Mouse (Mus musculus): ENCODE results near the gene Spop. TPM values are rescaled to one million over a fixed set of nuclear protein-coding genes. Genes with fewer than 3 reads are reported as not detected.

Spop gene
- polyA plus RNA-seq, 1 experiment from 2014 or later: 169 TPM

DNA sequence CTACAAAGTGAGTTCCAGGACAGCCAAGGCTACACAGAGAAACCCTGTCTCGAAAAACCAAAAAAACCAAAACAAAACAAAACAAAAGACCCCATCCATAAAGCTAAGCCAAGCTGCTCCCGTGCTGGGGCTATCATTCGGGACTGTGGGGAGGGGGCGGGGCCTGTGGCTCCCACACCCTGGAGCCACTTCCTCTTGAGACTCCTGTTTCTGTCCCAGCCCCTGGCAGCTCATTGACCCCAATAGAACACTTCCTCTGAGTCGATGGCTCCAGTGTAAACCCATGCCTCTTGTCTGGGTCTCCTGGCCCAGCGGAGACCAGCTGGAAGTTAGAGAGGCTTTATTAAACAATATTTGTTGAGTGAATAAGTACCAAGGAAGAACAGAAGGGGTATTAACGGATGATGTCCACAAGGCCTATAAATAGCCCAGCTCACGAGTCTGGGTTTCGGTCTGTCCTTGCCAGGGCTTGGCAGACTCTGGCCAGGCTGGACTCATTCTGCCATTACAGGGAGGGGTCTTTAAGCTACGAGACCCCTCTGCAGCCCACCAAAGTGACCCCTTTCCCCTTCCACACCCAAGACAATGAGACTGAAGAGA is 89.8 kb downstream of the Spop start:
- Histone ChIP-seq H3K4me1 (peaks cover 16% of the 10 kb centered on the region; the same call in 1 of the 2 replicates), H3K27me3 (peaks cover 3% of the 10 kb centered on the region; the same call in 1 of the 2 replicates), H3K4me3 (no peak overlapping the region), H3K27ac (no peak overlapping the region), H3K9ac (no peak overlapping the region), H3K4me2 (replicated peaks) (no peak overlapping the region), H3K9me3 (no peaks in the 10 kb centered on the region), H3K36me3 (no peaks in the 10 kb centered on the region)
- 62% methylated on average over 10 of the region's 10 CpGs for WGBS
- ATAC-seq (ENCODE audit: insufficient number of reproducible peaks, insufficient read depth, low FRiP score, low TSS enrichment): no peak; the same call in 1 of the 2 replicates

DNA sequence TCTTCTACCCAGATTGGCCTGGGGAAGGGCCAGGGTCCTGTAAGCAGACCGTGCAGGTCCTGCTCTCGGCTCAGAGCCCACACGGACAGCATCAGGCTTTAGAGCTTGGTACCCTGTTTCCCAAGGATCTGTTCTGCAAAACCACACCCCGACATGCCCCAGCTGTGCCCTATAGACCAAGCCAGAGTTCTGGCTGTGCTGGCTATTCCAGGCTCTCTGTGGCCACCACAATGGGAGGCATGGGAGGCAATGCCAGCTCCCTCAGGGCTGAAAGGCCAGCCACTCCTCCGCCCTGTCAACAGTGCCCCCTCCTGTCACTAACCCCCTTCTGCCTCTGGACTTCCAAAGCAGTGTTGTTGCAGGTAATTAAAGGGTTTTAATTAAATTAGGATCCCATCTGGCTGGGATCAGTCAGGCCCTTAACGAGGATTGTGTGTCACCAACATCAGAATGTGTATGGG is 90.4 kb downstream of the Spop start:
- Histone ChIP-seq H3K4me3 (no peak overlapping the region), H3K9ac (no peak overlapping the region), H3K4me1 (peaks cover 17% of the 10 kb centered on the region; the same call in 1 of the 2 replicates), H3K36me3 (no peaks in the 10 kb centered on the region), H3K9me3 (no peaks in the 10 kb centered on the region), H3K27me3 (peaks cover 3% of the 10 kb centered on the region; the same call in 1 of the 2 replicates), H3K27ac (no peak overlapping the region), H3K4me2 (replicated peaks) (no peak overlapping the region)
- WGBS: 45% methylated on average over 6 of the region's 6 CpGs
- no peak for ATAC-seq (ENCODE audit: insufficient number of reproducible peaks, insufficient read depth, low FRiP score, low TSS enrichment)

DNA sequence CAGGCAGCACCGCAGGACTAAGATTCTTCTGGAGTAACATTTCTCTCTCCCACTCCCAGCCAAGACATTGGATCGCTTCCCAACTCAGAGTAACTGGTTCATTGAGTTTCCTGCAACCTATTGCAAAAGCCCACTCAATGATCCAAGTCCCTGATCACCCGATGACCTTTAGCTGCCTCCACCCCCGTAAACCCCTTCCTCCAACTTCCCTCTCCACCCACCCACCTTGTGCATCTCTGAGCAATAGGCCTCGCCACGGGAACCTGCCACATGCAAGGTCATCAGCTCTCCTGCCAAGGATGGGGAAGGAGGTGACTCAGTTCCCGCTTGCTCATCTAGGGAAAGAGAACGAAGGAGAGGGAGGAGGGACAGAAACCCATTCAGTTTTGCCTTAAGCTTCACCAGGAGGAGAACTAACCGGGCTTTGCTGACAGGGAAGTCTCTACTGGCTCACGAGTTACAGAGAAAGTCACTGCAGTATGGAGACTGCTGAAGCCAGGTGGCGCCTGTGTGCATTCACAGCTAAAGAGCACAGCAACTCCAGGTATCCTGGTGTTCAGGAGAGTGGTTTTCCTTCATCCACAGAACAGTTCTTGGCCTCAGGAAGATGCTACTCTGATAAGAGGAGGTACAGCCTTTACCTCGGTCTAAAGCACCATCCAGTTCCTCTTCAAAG is 93.3 kb downstream of the Spop start:
- WGBS: 49% methylated on average over 12 of the region's 12 CpGs
- Histone ChIP-seq H3K9me3 (no peaks in the 10 kb centered on the region), H3K4me1 (peaks cover 17% of the 10 kb centered on the region; the same call in 1 of the 2 replicates), H3K36me3 (no peaks in the 10 kb centered on the region), H3K4me3 (no peak overlapping the region), H3K9ac (no peak overlapping the region), H3K27ac (no peak overlapping the region), H3K4me2 (replicated peaks) (no peak overlapping the region), H3K27me3 (peaks cover 6% of the 10 kb centered on the region; the same call in 1 of the 2 replicates)
- ATAC-seq (ENCODE audit: insufficient number of reproducible peaks, insufficient read depth, low FRiP score, low TSS enrichment): no peak

DNA sequence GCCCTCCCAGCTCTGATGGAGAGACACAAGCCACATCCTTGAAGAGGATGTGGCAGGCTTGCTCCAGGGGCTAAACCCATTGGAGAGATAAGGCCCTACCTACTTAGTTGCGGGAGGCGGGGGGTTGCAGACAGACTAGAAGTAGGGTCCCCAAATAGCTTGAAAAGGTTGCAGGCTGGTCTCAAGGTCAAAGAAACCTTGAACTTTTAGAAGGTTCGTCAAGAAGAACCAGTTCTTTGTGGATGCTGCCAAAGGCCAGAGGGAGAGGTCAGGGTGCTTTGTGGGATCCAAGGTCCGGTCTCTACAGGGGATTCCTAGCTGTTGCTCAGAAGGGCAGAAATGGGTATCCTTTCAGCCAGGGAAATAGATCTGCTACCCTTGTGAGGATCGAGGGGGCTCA is 93.9 kb downstream of the Spop start:
- Histone ChIP-seq H3K36me3 (no peaks in the 10 kb centered on the region), H3K9ac (no peak overlapping the region), H3K4me1 (peaks cover 17% of the 10 kb centered on the region; the same call in 1 of the 2 replicates), H3K4me3 (no peak overlapping the region), H3K9me3 (no peaks in the 10 kb centered on the region), H3K27ac (no peak overlapping the region), H3K27me3 (peaks cover 12% of the 10 kb centered on the region), H3K4me2 (replicated peaks) (no peak overlapping the region)
- 73% methylated on average over 5 of the region's 5 CpGs for WGBS
- no peak for ATAC-seq (ENCODE audit: insufficient number of reproducible peaks, insufficient read depth, low FRiP score, low TSS enrichment)

DNA sequence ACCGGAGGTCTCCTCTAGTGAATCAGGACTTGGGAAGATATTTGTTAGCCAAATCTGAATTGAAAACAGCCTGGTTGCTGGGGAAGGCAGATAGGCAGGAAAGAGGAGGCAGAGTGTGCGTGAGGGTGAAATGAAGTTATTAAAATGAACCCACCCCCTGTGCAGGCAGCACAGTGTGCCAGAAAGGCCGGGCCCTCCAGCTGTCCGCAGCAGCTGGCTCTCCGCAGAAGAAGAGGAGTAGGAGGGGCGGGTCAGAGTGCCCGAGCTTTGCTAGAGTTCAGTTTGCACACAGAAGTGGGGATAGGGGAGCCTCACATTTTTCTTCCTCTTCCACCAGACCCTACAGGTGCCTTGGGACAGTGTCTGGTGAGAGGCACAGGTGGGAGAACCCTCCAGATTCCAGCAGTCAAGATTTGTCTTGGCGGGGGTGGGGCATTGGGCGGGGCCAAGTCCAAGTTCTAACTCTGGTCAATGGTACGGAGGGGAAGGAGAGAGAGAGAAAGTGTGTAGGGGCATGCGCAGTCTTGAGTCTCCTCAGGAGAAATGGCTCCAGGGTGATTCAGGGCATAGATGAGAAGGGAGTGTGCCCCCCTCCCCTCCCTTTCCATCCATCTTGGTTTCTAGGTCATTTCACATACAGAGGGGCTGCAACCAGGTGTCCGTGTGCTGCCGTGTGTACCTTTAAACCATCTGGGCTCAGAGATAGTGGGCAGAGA is 94.5 kb downstream of the Spop start:
- no peaks in the 10 kb centered on the region for H3K36me3 ChIP-seq
- H3K4me3 ChIP-seq: no peak overlapping the region
- no peak for ATAC-seq (ENCODE audit: insufficient number of reproducible peaks, insufficient read depth, low FRiP score, low TSS enrichment)
- H3K9me3 ChIP-seq: no peaks in the 10 kb centered on the region
- no peak overlapping the region for H3K27ac ChIP-seq
- H3K27me3 ChIP-seq: peaks cover 18% of the 10 kb centered on the region
- H3K4me2 ChIP-seq (replicated peaks): no peak overlapping the region
- peaks cover 21% of the 10 kb centered on the region; the same call in 1 of the 2 replicates for H3K4me1 ChIP-seq
- WGBS: 53% methylated on average over 13 of the region's 13 CpGs
- H3K9ac ChIP-seq: no peak overlapping the region

DNA sequence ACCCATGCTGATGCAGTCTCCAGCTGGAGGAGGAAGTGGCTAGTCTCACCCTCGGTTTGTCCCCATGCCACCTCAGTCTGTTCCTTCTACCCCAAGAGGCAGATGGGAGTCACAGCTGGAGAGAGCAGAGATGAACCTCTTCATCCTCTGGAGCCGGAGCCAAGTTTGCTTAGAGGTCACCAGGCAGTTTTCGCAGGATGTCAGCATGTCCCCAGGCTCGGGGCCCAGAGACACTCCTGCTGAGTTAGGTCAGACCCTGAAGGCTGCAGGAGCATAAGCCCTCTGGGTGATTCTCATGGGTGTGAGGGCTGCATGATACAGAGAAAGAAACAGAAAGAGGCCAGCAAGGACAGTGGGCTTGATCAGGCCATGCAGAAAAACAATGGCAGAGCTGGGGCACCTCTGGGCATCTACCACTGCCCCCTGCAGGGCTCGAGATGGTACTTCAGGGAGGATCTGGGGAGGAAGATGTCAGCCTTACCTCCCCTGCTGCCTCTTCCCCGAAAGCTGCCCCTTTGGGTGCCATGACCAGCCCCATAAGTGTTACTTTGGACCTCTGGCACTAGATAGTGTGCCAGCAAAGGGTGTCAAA is 95.3 kb downstream of the Spop start:
- Histone ChIP-seq H3K27me3 (peaks cover 26% of the 10 kb centered on the region), H3K36me3 (no peaks in the 10 kb centered on the region)
- no peak for ATAC-seq (ENCODE audit: insufficient number of reproducible peaks, insufficient read depth, low FRiP score, low TSS enrichment)

DNA sequence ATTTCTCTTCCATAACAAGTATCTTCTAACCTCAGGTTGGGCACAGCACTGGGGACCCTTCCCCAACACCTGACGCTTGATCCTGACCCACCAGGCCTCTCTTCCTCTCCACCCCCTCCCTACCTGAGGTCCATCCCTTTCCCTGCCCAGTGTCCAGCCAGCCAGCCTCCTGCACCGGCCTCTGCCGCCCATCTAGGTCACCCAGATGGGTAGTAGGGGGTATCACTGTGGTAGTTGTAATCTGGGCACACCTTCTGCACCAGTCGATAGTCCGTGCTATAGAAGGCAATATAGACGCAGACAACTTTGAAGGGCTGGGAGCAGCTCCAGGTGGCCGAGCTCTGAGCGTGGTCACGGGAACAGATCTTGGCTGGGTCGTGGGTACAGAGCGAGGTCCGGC is 96.8 kb downstream of the Spop start:
- no peak overlapping the region for H3K4me3 ChIP-seq
- H3K9ac ChIP-seq: no peak overlapping the region
- H3K4me2 ChIP-seq (replicated peaks): no peak overlapping the region
- no peaks in the 10 kb centered on the region for H3K9me3 ChIP-seq
- peaks cover 19% of the 10 kb centered on the region for H3K4me1 ChIP-seq
- H3K36me3 ChIP-seq: no peaks in the 10 kb centered on the region
- ATAC-seq (ENCODE audit: insufficient number of reproducible peaks, insufficient read depth, low FRiP score, low TSS enrichment): no peak
- H3K27me3 ChIP-seq: peaks cover 37% of the 10 kb centered on the region
- no peak overlapping the region for H3K27ac ChIP-seq
- 88% methylated on average over 12 of the region's 12 CpGs for WGBS

More for the DNA sequence above, 95.3 kb downstream of the Spop start:
- Histone ChIP-seq H3K9me3 (no peaks in the 10 kb centered on the region), H3K27ac (no peak overlapping the region), H3K4me2 (replicated peaks) (no peak overlapping the region), H3K4me3 (no peak overlapping the region), H3K4me1 (peaks cover 15% of the 10 kb centered on the region; the same call in 1 of the 2 replicates), H3K9ac (no peak overlapping the region)
- 72% methylated on average over 6 of the region's 6 CpGs for WGBS

DNA sequence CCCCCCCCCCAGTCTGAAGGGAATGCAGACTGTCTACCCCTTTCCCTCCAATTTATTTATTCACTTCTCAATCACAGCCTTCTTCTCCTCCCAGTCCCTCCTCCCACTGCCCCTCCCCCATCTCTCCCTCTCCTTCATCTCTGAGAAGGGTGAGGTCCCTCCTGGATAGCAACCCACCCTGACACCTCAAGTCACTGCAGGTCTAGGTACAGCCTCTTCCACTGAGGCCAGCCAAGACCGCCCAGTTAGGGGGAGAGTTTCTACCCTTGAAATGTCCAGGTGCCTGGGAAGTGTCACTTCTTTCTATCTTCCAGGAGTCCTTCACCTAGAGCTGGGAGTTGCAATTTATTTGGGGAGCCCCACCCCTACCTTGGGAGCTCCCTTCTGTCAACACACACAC is 98.0 kb downstream of the Spop start:
- H3K27me3 ChIP-seq: peaks cover 38% of the 10 kb centered on the region
- 81% methylated on average over 1 of the region's 1 CpGs for WGBS

DNA sequence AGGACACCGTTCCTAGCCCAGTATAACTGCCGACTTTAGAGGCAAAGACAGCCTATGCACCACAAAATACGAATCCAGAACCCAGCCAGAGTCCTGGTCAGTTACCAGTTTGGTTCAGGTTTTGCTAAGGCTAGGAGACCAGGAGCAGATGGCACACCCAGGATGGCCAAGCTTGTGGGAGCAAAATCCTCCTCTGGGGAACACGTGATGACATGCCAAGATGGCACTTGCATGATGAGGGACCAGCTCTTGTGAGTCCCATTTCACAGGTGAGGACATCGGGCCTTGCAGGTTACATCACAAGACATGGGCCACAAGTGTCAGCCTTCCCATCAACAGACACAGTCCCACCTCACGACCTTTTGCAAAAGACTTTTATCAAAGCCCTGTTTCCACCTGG is 98.5 kb downstream of the Spop start:
- Histone ChIP-seq H3K27me3 (peaks cover 38% of the 10 kb centered on the region), H3K36me3 (no peaks in the 10 kb centered on the region), H3K4me3 (no peak overlapping the region), H3K4me2 (replicated peaks) (peak overlapping the region; percentile 99; the same call in 1 of the 2 replicates), H3K9ac (no peak overlapping the region), H3K9me3 (no peaks in the 10 kb centered on the region), H3K4me1 (peaks cover 35% of the 10 kb centered on the region), H3K27ac (no peak overlapping the region)
- ATAC-seq (ENCODE audit: insufficient number of reproducible peaks, insufficient read depth, low FRiP score, low TSS enrichment): no peak
- WGBS: 81% methylated on average over 6 of the region's 6 CpGs

More for the DNA sequence above, 98.0 kb downstream of the Spop start:
- Histone ChIP-seq H3K4me1 (peaks cover 31% of the 10 kb centered on the region), H3K9me3 (no peaks in the 10 kb centered on the region), H3K27ac (no peak overlapping the region), H3K4me2 (replicated peaks) (no peak overlapping the region), H3K36me3 (no peaks in the 10 kb centered on the region), H3K9ac (no peak overlapping the region), H3K4me3 (no peak overlapping the region)
- ATAC-seq (ENCODE audit: insufficient number of reproducible peaks, insufficient read depth, low FRiP score, low TSS enrichment): no peak

DNA sequence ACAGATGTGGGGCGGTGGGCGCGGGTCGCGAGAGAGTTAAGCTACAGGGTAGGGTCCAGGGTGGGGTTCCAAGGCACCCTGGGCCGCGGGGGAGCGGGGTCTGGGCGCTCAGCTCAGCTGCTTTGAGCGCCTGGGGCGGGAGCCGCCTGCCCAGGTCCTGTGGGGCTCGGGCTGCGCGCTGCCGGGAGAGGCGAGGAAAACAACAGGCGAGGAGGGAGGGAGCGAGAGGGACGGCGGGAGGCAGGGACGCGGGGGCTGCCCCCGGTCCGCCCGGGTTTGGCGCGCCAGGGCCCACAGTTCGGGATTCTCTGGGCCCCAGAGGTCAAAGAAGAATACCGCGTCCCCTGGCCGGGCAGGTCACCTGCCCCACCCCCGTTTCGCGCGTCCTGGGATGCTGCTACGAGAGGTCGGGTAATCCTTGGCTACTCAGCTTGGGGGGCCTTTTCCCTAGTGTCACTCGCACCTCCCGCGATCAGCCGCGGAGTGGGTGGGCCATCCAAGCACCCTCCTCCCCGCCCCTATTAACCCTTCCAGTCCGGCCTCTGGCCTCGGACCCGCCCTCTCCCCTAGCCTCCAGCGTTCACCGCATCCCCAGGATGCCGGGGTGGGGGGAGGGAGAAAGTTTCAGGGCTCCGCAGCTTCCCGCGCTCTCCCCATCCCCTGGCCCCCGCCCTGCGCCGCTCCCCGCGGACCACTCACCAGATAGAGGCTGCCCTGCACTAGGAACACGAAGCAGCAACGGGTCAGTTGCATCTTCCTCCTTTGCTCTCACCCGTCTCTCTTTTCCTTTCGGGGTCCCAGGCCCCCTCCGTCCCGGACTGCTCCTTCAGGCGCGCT is 99.8 kb downstream of the Spop start:
- Histone ChIP-seq H3K27ac (no peak overlapping the region), H3K27me3 (peaks cover 36% of the 10 kb centered on the region), H3K9ac (peak overlapping the region; percentile 55), H3K9me3 (no peaks in the 10 kb centered on the region), H3K36me3 (no peaks in the 10 kb centered on the region), H3K4me3 (peak overlapping the region; percentile 62), H3K4me2 (replicated peaks) (peak overlapping the region; percentile 99), H3K4me1 (peaks cover 30% of the 10 kb centered on the region)
- WGBS: under 1% methylated on average over 65 of the region's 66 CpGs
- ATAC-seq (ENCODE audit: insufficient number of reproducible peaks, insufficient read depth, low FRiP score, low TSS enrichment): no peak
